Mouse (Mus musculus): ENCODE results near the gene Tbccd1. TPM values are rescaled to one million over a fixed set of nuclear protein-coding genes. Genes with fewer than 3 reads are reported as not detected.

Tbccd1 gene
- polyA plus RNA-seq (2012) = 3.1 and 3.8 TPM in 2 replicates

DNA sequence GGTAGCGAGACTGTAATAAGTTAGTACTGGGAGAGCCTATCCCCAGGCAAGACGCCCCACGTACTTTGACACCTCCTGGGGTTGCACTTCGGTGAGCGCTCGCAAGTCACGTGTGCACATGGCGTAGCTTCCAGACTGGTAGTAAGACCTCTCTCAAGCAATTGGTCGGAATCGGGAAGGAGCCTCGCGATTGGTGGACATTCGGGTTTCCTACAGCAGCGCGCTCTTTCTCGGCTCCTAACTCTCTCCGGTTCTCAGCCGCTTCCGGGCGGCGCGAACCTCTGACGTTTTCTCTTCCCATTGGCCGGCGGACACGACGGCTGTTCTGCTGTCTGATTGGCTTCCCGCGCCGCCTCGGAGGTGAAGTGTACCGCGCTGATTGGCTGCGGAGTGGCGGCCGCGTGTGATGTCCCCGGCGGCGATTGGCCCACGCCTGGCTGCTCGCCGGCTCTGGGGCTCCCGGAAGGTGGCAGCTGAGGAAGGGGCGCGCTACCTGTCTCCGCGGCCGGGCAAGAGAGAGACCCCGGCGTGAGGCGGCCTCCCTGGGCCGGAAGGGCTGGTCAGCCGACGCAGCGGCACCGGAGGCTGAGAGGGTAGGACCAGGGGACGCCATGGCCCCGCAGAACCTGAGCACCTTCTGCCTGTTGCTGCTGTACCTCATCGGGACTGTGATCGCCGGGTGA, at the start of gene Tbccd1, which contains the start of gene Dnajb11:
Gene Tbccd1 (minus strand): TSS at position 239 of the 683 bp plus-strand sequence.
Gene Dnajb11 (plus strand): TSS at position 415 of the 683 bp plus-strand sequence.

DNA sequence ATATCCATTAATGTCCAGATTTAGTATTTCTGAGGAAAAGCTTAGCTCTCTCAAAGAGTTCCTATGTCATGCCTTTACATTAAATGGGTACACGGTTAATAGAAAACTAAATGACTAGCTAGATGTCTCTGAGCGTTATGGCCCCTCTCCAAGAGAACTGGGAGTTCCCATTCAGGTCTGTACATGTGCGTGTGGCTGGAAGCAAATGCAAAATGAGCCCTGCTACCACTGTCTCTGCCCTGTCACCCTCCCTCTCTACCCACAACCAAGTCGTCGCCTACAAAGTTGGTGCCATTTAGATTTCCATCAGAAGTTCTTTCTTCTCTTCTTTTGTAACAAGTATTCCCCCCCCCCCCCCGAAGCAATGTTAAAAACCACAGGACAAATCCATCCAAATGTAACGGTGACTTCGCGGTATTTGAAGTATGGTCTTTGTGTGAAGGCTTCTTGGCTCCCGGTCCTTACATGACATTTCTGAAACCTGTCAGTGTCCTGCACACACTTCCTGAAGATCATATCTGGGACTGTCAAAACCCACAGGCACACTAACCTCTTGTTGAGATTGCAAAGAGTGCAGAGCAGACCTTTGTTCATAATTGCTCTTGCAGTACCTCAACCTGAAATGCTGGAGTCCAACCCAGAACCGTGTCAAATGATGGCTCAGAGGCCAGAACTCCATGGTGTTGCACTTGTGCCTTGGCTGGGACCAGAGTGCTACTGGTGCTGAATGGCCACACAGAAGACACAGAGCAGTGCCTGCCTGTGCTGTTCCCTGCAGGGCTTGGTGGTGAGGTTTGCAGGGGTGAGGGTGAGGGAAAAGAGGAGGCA, 33.4 kb upstream of the Tbccd1 start, which contains the start of gene Ahsg:
Gene Ahsg (plus strand): TSS at position 595 of the 828 bp plus-strand sequence.

DNA sequence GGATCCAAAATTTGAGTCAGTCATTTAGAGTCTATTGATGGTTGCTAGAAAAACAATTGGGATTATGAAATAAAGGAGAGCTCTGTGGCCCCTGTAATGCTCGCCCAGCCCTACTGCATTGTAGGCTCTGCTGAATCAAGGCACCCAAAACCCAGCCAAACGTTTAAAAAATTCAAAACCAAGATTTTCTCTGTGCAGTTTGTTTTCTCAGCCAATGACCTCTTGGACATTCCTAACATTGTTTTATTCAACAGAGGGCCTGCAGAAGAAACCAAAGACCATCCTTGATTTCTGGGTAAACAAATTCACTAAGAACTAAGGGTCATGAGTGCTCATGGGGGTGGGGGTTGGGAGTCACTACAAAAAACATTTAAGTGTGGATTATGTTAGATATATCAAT, 46.0 kb downstream of the Tbccd1 start, which contains the start of gene Crygs:
Gene Crygs (minus strand): TSS at position 101 of the 400 bp plus-strand sequence.

Other genes with a start within 250 kb of the Tbccd1 start
- gene Dgkg, start 200.4 kb downstream of the Tbccd1 start, polyA plus RNA-seq (2012) = 3.6 and 3.8 TPM in 2 replicates
- not detected in 2 replicates for gene Crygs, start 46.1 kb downstream of the Tbccd1 start, polyA plus RNA-seq (2012)
- 70.2 and 72.4 TPM in 2 replicates for gene Dnajb11, start 176 bp upstream of the Tbccd1 start, polyA plus RNA-seq (2012)
- gene Ahsg, start 33.6 kb upstream of the Tbccd1 start, polyA plus RNA-seq (2012) = 0.05 TPM in 1 of 2 replicates, not detected in the other
- 0.06 TPM in 1 of 2 replicates, not detected in the other for gene Fetub, start 60.7 kb upstream of the Tbccd1 start, polyA plus RNA-seq (2012)
- not detected in 2 replicates for gene Hrg, start 93.4 kb upstream of the Tbccd1 start, polyA plus RNA-seq (2012)
- gene Kng2, start 171.8 kb upstream of the Tbccd1 start, polyA plus RNA-seq (2012) = not detected in 2 replicates
- gene Kng1, start 200.2 kb upstream of the Tbccd1 start, polyA plus RNA-seq (2012) = not detected in 2 replicates
- 11.4 and 18.0 TPM in 2 replicates for gene Eif4a2, start 249.8 kb upstream of the Tbccd1 start, polyA plus RNA-seq (2012)

Measured in megakaryocyte-erythroid progenitor cell, adult 5 weeks (primary cell).